Mouse (Mus musculus): ENCODE measurements around the gene Stat4. TPM values are rescaled to one million over a fixed set of nuclear protein-coding genes. Genes with fewer than 3 reads are reported as not detected.

Stat4 gene
- total and polyA plus RNA-seq, 3 experiments, result 11.4 to 17.5 (median 16.7) TPM

DNA sequence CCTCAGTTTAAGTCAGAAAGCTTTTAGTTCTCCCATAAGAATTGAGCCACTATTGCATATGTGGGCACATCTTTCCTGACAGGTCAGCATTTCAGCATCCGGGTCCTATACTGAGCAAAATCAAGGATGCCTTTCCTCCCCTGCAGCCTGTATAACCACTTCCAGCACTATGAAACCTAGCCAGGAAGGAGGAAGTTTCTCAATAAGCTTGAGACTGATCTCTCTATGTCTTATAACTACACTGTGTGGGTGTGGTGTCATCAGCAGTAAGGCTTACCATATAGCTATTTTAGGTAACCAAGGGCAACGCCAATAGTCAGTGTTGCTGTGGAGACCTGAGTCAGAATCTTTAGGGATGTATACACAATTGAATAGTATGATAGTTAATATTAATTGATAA lies 22.3 kb upstream of the Stat4 start:
- no peaks in the 10 kb centered on the region for H3K9me3 ChIP-seq (replicated peaks; ENCODE audit: low read length)
- TF ChIP-seq POLR2A (IDR thresholded peaks at IDR 0.05; ENCODE audit: low read depth, low read length) (no peak), ZC3H11A (IDR thresholded peaks at IDR 0.05; ENCODE audit: low read depth, low read length) (no peak), ZKSCAN1 (IDR thresholded peaks at IDR 0.05; ENCODE audit: borderline replicate concordance, low read depth, low read length) (no peak), GABPA (IDR thresholded peaks at IDR 0.05; ENCODE audit: insufficient replicate concordance, low read depth, low read length) (no peak), EP300 (IDR thresholded peaks at IDR 0.05; ENCODE audit: low read length) (no peak), PAX5 (IDR thresholded peaks at IDR 0.05; ENCODE audit: low read length) (no peak), CTCF (conservative IDR thresholded peaks at IDR 0.05 in 1 of 2, IDR thresholded peaks at IDR 0.05 in 1 of 2; ENCODE audit: low read depth in 2 of 2, low read length in 2 of 2) (no peak), MAFK (IDR thresholded peaks at IDR 0.05; ENCODE audit: insufficient replicate concordance, low read length) (no peak), USF1 (IDR thresholded peaks at IDR 0.05; ENCODE audit: low read depth, low read length) (no peak), TCF12 (IDR thresholded peaks at IDR 0.05; ENCODE audit: low read depth, low read length) (no peak), POLR2AphosphoS2 (IDR thresholded peaks at IDR 0.05; ENCODE audit: low read depth, low read length) (no peak), MXI1 (IDR thresholded peaks at IDR 0.05; ENCODE audit: low read depth, low read length) (no peak), IRF4 (IDR thresholded peaks at IDR 0.05; ENCODE audit: low read depth, low read length) (no peak), UBTF (IDR thresholded peaks at IDR 0.05; ENCODE audit: low read depth, low read length) (no peak), RAD21 (IDR thresholded peaks at IDR 0.05; ENCODE audit: low read depth, low read length) (no peak), RCOR1 (conservative IDR thresholded peaks at IDR 0.05; ENCODE audit: low read depth, low read length) (no peak), ETS1 (conservative IDR thresholded peaks at IDR 0.05; ENCODE audit: low read depth, low read length) (no peak), MEF2A (IDR thresholded peaks at IDR 0.05; ENCODE audit: borderline replicate concordance, low read depth, low read length) (no peak), ELF1 (IDR thresholded peaks at IDR 0.05; ENCODE audit: low read depth, low read length) (no peak)
- dilution Hi-C loops (cut with MboI; ENCODE audit: extremely low pct_ligation_motif_present, extremely low pct_unique_long_range_greater_than_20kb, low sequenced_read_pairs), result no loop called here
- H3K4me2 ChIP-seq (ENCODE audit: insufficient read depth, low read depth, poor library complexity, severe bottlenecking), result no peak overlapping the region
- no peaks in the 10 kb centered on the region for H3K79me2 ChIP-seq (replicated peaks; ENCODE audit: control insufficient read depth, extremely low read depth, insufficient read depth, poor library complexity, severe bottlenecking)
- no peaks in the 10 kb centered on the region for H3K4me1 ChIP-seq (ENCODE audit: control insufficient read depth in 1 of 2, insufficient read depth in 2 of 2)
- no peaks in the 10 kb centered on the region for H3K36me3 ChIP-seq (replicated peaks in 1 of 2; ENCODE audit: control insufficient read depth in 1 of 2, insufficient read depth in 1 of 2, low read length in 1 of 2)
- no peak overlapping the region for H3K9ac ChIP-seq (ENCODE audit: insufficient read depth, low read depth)
- no peaks in the 10 kb centered on the region for H3K27me3 ChIP-seq (replicated peaks)
- in situ Hi-C loops (cut with MboI; ENCODE audit: low pct_ligation_motif_present, low pct_unique_long_range_greater_than_20kb, low sequenced_read_pairs), result no loop called here
- H3K4me3 ChIP-seq (replicated peaks in 1 of 3; ENCODE audit: low read depth in 2 of 3, low read length in 2 of 3, poor library complexity in 1 of 3), result no peak overlapping the region
- no peak overlapping the region for H3K27ac ChIP-seq (ENCODE audit: insufficient read depth, low read depth)
- DNase-seq (ENCODE audit: extremely low read depth), result no peak

DNA sequence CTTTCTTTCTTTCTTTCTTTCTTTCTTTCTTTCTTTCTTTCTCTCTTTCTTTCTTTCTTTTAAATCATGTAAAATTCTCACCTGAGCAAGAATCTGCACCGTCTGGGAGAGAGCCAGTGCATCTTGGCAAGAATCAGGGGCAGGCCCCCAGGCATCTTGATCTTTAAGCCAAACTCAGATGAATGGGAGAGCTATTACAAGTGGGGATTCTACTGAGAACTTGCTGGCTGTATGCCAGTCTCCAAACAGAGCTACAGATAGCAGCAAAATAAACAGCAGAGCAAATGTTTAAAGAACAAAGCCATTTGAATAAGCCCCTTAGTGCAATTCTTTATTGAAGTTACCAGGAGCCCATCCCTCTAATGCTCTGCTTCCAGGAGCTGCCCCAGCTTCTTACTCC lies 18.0 kb upstream of the Stat4 start:
- in situ Hi-C loops (cut with MboI; ENCODE audit: low pct_ligation_motif_present, low pct_unique_long_range_greater_than_20kb, low sequenced_read_pairs), result no loop called here
- H3K4me2 ChIP-seq (ENCODE audit: insufficient read depth, low read depth, poor library complexity, severe bottlenecking), result no peak overlapping the region
- no peaks in the 10 kb centered on the region for H3K79me2 ChIP-seq (replicated peaks; ENCODE audit: control insufficient read depth, extremely low read depth, insufficient read depth, poor library complexity, severe bottlenecking)
- no peak for TF ChIP-seq MAX (IDR thresholded peaks at IDR 0.05; ENCODE audit: low read length)
- TF ChIP-seq POLR2A (IDR thresholded peaks at IDR 0.05; ENCODE audit: low read depth, low read length), result no peak
- no peak for TF ChIP-seq MEF2A (IDR thresholded peaks at IDR 0.05; ENCODE audit: borderline replicate concordance, low read depth, low read length)
- TF ChIP-seq KAT2A (IDR thresholded peaks at IDR 0.05; ENCODE audit: insufficient replicate concordance, low read length), result no peak
- TF ChIP-seq TCF12 (IDR thresholded peaks at IDR 0.05; ENCODE audit: low read depth, low read length), result no peak
- no peak for TF ChIP-seq SIN3A (IDR thresholded peaks at IDR 0.05; ENCODE audit: low read length)
- no peak for TF ChIP-seq UBTF (IDR thresholded peaks at IDR 0.05; ENCODE audit: low read depth, low read length)
- no peak for TF ChIP-seq USF2 (conservative IDR thresholded peaks at IDR 0.05; ENCODE audit: low read depth, low read length)
- TF ChIP-seq ZC3H11A (IDR thresholded peaks at IDR 0.05; ENCODE audit: low read depth, low read length), result no peak
- no peak for TF ChIP-seq ZMIZ1 (IDR thresholded peaks at IDR 0.05; ENCODE audit: low read depth, low read length)
- no peaks in the 10 kb centered on the region for H3K27me3 ChIP-seq (replicated peaks)
- peaks cover 0 to 6% of the 10 kb centered on the region in 2 experiments; a peak in 2 of 4 replicates for H3K4me1 ChIP-seq (ENCODE audit: control insufficient read depth in 1 of 2, insufficient read depth in 2 of 2)
- dilution Hi-C loops (cut with MboI; ENCODE audit: extremely low pct_ligation_motif_present, extremely low pct_unique_long_range_greater_than_20kb, low sequenced_read_pairs), result no loop called here
- H3K9me3 ChIP-seq (replicated peaks; ENCODE audit: low read length), result no peaks in the 10 kb centered on the region
- H3K4me3 ChIP-seq (replicated peaks in 1 of 3; ENCODE audit: low read depth in 2 of 3, low read length in 2 of 3, poor library complexity in 1 of 3), result no peak overlapping the region
- no peak for DNase-seq (ENCODE audit: extremely low read depth)
- no peak overlapping the region for H3K27ac ChIP-seq (ENCODE audit: insufficient read depth, low read depth)
- no peak overlapping the region for H3K9ac ChIP-seq (ENCODE audit: insufficient read depth, low read depth)
- no peaks in the 10 kb centered on the region for H3K36me3 ChIP-seq (replicated peaks in 1 of 2; ENCODE audit: control insufficient read depth in 1 of 2, insufficient read depth in 1 of 2, low read length in 1 of 2)
